Mouse (Mus musculus) liver, embryonic 14.5 days (tissue): Measurements from ENCODE around the gene Cnih3. TPM values are rescaled to one million over a fixed set of nuclear protein-coding genes. Genes with fewer than 3 reads are reported as not detected.
A peak's percentile ranks its signal among the peaks of the same experiment; 100 is the strongest.

Experiments used
- ATAC-seq: fragments of 200-750 bp; cut with Nextera tagmentation; 2 replicates; pipeline ENCODE4 v1.8.0; 2017; ENCODE audit warnings: moderate number of reproducible peaks, mild to moderate bottlenecking, moderate library complexity; ENCODE audit not compliant: insufficient read depth
- DNase-seq, 3 experiments: peaks; one replicate each; pipeline ENCODE4 v3.0.0-alpha.2; 2012 to 2013; ENCODE audit warnings: low read depth in 3 of 3, low spot score in 3 of 3
- H3K27ac ChIP-seq: fragments of 300-500 bp; sonication (generic); 2 replicates; pipeline ENCODE4 v1.5.1; 2014; ENCODE audit warnings: moderate library complexity, mild to moderate bottlenecking, control low read depth, inconsistent platforms
- H3K27me3 ChIP-seq: fragments of 300-500 bp; sonication (generic); 2 replicates; pipeline ENCODE4 v1.6.1; 2014; ENCODE audit warnings: mild to moderate bottlenecking, low read length, moderate library complexity; ENCODE audit not compliant: control insufficient read depth, insufficient read depth
- H3K36me3 ChIP-seq: fragments of 300-500 bp; sonication (generic); replicated peaks from 2 replicates; pipeline ENCODE4 v1.6.1; 2014; ENCODE audit warnings: low read depth; ENCODE audit not compliant: control insufficient read depth, insufficient read depth
- H3K4me1 ChIP-seq, 2 experiments: fragments of 200-500 bp in 1 of 2; fragments of 300-500 bp in 1 of 2; sonication (generic) in 1 of 2; replicated peaks; 2 replicates each; pipeline ENCODE4 v1.6.1; 2012 to 2014; ENCODE audit warnings: antibody characterized with exemption in 1 of 2, inconsistent platforms in 1 of 2, low read length in 1 of 2; ENCODE audit not compliant: control insufficient read depth in 2 of 2, insufficient read depth in 2 of 2
- H3K4me2 ChIP-seq: fragments of 300-500 bp; sonication (generic); 2 replicates; pipeline ENCODE4 v1.6.1; 2014; ENCODE audit warnings: low read depth, mild to moderate bottlenecking, control low read depth, moderate library complexity
- H3K4me3 ChIP-seq, 2 experiments: fragments of 200-500 bp in 1 of 2; fragments of 300-500 bp in 1 of 2; sonication (generic) in 1 of 2; 2 replicates each; pipeline ENCODE4 v1.5.1; 2012 to 2014; ENCODE audit warnings: low read depth in 2 of 2, low read length in 2 of 2, mild to moderate bottlenecking in 2 of 2, control low read depth in 1 of 2, inconsistent platforms in 1 of 2, moderate library complexity in 1 of 2; ENCODE audit not compliant: insufficient read depth in 1 of 2
- H3K9ac ChIP-seq: fragments of 300-500 bp; sonication (generic); replicated peaks from 2 replicates; pipeline ENCODE4 v1.6.1; 2014; ENCODE audit warnings: mild to moderate bottlenecking, control low read depth, moderate library complexity
- H3K9me3 ChIP-seq: fragments of 300-500 bp; sonication (generic); 2 replicates; pipeline ENCODE4 v1.6.1; 2016; ENCODE audit warnings: low read length, mixed read lengths; ENCODE audit not compliant: control insufficient read depth
- CTCF ChIP-seq: IDR thresholded peaks from 2 replicates; pipeline ENCODE4 v1.5.1; 2016; ENCODE audit warnings: antibody characterized with exemption, low read depth, control low read depth
- EP300 ChIP-seq: IDR thresholded peaks from 2 replicates; pipeline ENCODE4 v1.6.1; 2016; ENCODE audit warnings: antibody characterized with exemption, low read depth
- whole genome bisulfite sequencing: fragments of 180-500 bp; shearing (Covaris S2); extraction: QIAGEN DNeasy Blood & Tissue Kit; methylation state at CpG from one replicate; pipeline ENCODE4 v1.1.7; 2014; ENCODE audit not compliant: insufficient replicate concordance; 5-methylcytosine and 5-hydroxymethylcytosine counted together
- polyA plus RNA-seq, 2 experiments: library from polyadenylated mRNA; depleted of rRNA in 1 of 2; stranded (reverse) in 1 of 2; unstranded in 1 of 2; fragments of >200 nt; fragmentation: Nextera tagmentation in 1 of 2; extraction: Ambion mirVana in 1 of 2; gene quantifications; 2 replicates each; pipeline versions ENCODE4 v1.2.1 to v1.2.3; 2012 to 2014

Cnih3 gene
- polyA plus RNA-seq, 2 experiments, result 0.02 TPM; not detected in 1

DNA sequence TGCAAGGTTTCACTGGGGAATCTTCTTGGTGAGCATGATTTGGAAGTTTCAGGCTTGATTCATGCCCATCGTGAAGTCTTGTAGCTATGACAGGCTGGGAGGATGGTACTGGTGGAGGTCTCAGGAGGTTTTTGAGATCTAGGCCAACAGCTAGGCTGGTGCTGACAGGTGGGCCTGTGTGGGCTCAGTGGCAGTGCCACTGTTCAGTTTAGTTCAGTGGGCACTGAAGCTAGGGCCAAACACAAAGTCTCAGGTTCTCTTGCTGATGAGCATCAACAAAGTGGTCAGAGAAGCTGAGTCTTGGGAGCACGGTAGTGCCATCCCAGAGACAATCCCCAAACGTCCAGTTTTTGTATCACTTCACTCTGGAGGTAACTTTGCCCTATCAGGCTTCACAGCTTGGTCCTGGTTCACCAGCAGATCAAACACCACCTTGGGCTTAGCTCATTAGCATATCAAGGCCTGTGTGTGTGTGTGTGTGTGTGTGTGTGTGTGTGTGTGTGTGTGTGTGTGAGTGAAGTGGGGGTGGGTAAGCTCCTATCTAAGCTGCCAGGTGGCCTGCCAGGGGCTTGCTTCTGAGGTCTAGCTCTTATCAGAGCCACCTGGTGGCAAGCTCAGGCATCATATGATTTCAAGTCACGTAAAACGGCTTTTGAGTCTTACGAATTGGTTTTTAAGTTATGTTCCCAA, 18.0 kb upstream of the Cnih3 start:
- TF ChIP-seq EP300 (peak; percentile 98), CTCF (peak; percentile 42)
- no peaks in the 10 kb centered on the region for H3K27me3 ChIP-seq
- H3K9ac ChIP-seq, result peak overlapping the region; percentile 80
- H3K27ac ChIP-seq, result peak overlapping the region; percentile 93
- peak; percentile 95 for ATAC-seq
- 21% methylated on average over 6 of the region's 6 CpGs for WGBS
- peak overlapping the region; percentile 70 for H3K4me2 ChIP-seq
- peak overlapping the region; percentile 47 to 59 for H3K4me3 ChIP-seq
- peaks cover 11% of the 10 kb centered on the region for H3K9me3 ChIP-seq
- peaks cover 52 to 60% of the 10 kb centered on the region in 2 experiments for H3K4me1 ChIP-seq
- no peaks in the 10 kb centered on the region for H3K36me3 ChIP-seq
- DNase-seq, result peak; percentile 87 to 91 (median 88)

- Histone ChIP-seq H3K36me3 (no peaks in the 10 kb centered on the region), H3K27me3 (no peaks in the 10 kb centered on the region), H3K9me3 (peaks cover 11% of the 10 kb centered on the region), H3K4me3 (peak overlapping the region; percentile 47 to 59), H3K27ac (peak overlapping the region; percentile 93), H3K4me2 (peak overlapping the region; percentile 70), H3K9ac (peak overlapping the region; percentile 80), H3K4me1 (peaks cover 48 to 57% of the 10 kb centered on the region in 2 experiments)
- 0 out of 2 replicates have a peak, but pooled peaks have one; percentile 1 for TF ChIP-seq CTCF
- no peak; the same call in 1 of the 2 replicates for TF ChIP-seq EP300
- DNase-seq (peak in 1 of 3 experiments; percentile 64), ATAC-seq (peak; percentile 96)
- WGBS, result 27% methylated on average over 5 of the region's 5 CpGs
Measured at GRCm38 (mm10) chr1:181335019-181335365, 17.4 kb upstream of the Cnih3 start.

DNA sequence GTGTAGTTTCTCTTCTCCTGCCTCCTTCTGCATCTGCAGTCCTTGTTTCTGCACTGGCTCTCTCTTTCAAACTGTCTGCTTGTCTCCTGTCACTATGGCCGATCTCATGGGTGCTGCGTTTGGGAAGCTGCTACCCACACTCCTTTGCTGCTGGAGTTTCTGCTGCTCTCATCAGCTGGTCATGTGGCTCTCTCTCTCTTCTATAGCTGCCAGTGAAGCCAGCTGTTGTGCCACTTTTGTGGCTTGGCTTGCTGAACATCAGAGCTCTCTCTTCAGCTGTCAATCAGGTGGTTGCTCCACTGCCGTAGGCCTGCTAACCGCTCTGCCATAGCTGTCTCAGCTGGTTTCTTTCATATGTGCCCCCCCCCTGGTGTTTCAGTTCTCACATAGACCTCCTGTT, 17.0 kb upstream of the Cnih3 start:
- Histone ChIP-seq H3K4me2 (peak overlapping the region; percentile 70), H3K27me3 (no peaks in the 10 kb centered on the region), H3K27ac (peak overlapping the region; percentile 93), H3K9me3 (peaks cover 11% of the 10 kb centered on the region), H3K9ac (peak overlapping the region; percentile 80), H3K4me1 (peaks cover 48 to 55% of the 10 kb centered on the region in 2 experiments), H3K4me3 (peak overlapping the region; percentile 47 to 59), H3K36me3 (no peaks in the 10 kb centered on the region)
- TF ChIP-seq EP300 (no peak), CTCF (no peak)
- ATAC-seq (peak; percentile 3; the same call in 1 of the 2 replicates), DNase-seq (no peak)
- WGBS, result 65% methylated on average over 4 of the region's 4 CpGs

GRCm38 (mm10) chr1:181336857-181337256, 15.6 kb upstream of the Cnih3 start:
- H3K27me3 ChIP-seq, result no peaks in the 10 kb centered on the region; the same call in 1 of the 2 replicates
- no peak overlapping the region for H3K9ac ChIP-seq
- DNase-seq, result no peak
- peaks cover 40 to 47% of the 10 kb centered on the region in 2 experiments for H3K4me1 ChIP-seq
- no peaks in the 10 kb centered on the region for H3K36me3 ChIP-seq
- TF ChIP-seq CTCF (peak; percentile 40), EP300 (no peak)
- peak overlapping the region; percentile 33 for H3K4me2 ChIP-seq
- ATAC-seq, result no peak
- peaks cover 11% of the 10 kb centered on the region for H3K9me3 ChIP-seq
- 67% methylated on average over 6 of the region's 6 CpGs for WGBS
- H3K4me3 ChIP-seq, result no peak overlapping the region
- peak overlapping the region; percentile 2; the same call in 1 of the 2 replicates for H3K27ac ChIP-seq

DNA sequence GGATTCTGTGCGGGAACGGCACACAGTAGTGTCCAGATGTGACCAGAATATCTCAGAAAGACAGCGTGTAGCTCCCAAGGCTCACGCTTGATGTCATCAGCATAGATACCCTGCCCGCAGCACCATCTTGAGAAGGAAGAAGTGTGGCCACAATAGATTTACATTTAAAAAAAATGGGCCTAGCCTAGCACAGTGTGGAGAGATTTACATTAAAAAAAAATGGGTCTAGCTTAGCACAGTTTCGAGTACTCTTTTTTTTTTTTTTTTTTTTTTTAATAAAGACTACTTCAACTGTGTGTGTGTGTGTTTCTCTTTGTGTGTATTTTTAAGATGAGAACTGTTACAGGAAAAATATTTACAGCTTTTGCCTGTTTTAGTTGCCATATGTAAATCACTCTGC, 13.3 kb upstream of the Cnih3 start:
- H3K9ac ChIP-seq, result no peak overlapping the region
- no peak overlapping the region for H3K4me2 ChIP-seq
- WGBS, result 70% methylated on average over 6 of the region's 6 CpGs
- H3K4me1 ChIP-seq, result peaks cover 20 to 28% of the 10 kb centered on the region in 2 experiments
- DNase-seq (no peak), ATAC-seq (no peak)
- no peak overlapping the region for H3K4me3 ChIP-seq
- no peaks in the 10 kb centered on the region for H3K36me3 ChIP-seq
- no peak overlapping the region for H3K27ac ChIP-seq
- H3K27me3 ChIP-seq, result no peaks in the 10 kb centered on the region; the same call in 1 of the 2 replicates
- peaks cover 7% of the 10 kb centered on the region for H3K9me3 ChIP-seq
- TF ChIP-seq CTCF, result no peak
- no peak for TF ChIP-seq EP300
